Comparison of ENCODE assay signal across 31 mouse cellular contexts in the genomic region with DNA sequence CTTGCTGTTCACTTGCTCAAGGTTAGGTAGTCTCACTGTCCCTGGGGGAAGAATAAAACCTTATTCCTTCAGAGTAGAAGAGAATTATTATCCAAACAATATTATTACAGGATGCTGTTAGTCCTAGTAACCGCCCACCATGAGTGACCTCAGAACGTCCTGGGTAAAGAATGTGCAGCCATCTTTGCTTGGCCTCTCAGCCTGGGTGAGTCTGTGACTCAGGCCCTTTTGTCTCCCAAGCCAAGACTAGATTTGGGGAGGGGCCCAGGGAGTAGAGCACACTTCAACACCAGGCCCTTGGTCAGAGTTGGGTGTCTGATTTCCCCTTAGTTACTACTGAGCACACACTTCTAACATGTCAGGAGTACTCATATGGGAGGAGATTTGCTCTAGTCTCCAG. TPM values are rescaled to one million over a fixed set of nuclear protein-coding genes. Genes with fewer than 3 reads are reported as not detected.
"Had no signal": no experiment of that assay in that cellular context is flagged by ENCODE, and none has a peak within 500 bp of the region (broad histone marks: within the 10 kb centered on the region; RNA-seq: fewer than 3 reads in every experiment).

No protein-coding gene starts in this region.

- DNase-seq: gastrocnemius, postnatal 14 days; gastrocnemius, postnatal 36 days; heart, adult 11 months; heart, adult 2 months; heart, postnatal 14 days; heart, postnatal 36 days; kidney, adult 11 months; kidney, adult 2 months; kidney, adult 9 months; kidney, postnatal 14 days; kidney, postnatal 36 days; layer of hippocampus, adult 9-11 months; layer of hippocampus, postnatal 36 days; left cerebral cortex, postnatal 4 days had no signal

- H3K27me3 ChIP-seq: intestine, embryonic 15.5 days had no signal

- H3K36me3 ChIP-seq: heart, embryonic 13.5 days; heart, embryonic 15.5 days; intestine, embryonic 15.5 days; kidney, embryonic 15.5 days; limb, embryonic 13.5 days; limb, embryonic 15.5 days; liver, embryonic 12.5 days had no signal

- H3K4me3 ChIP-seq: heart, adult 2 months; heart, embryonic 13.5 days; heart, embryonic 15.5 days; intestine, embryonic 15.5 days; kidney, embryonic 15.5 days; limb, embryonic 13.5 days; limb, embryonic 15.5 days; liver, embryonic 12.5 days had no signal

- H3K4me2 ChIP-seq: heart, embryonic 11.5 days; heart, embryonic 13.5 days; heart, embryonic 15.5 days; hindbrain, embryonic 14.5 days; intestine, embryonic 15.5 days; kidney, embryonic 15.5 days; limb, embryonic 13.5 days; limb, embryonic 15.5 days; liver, embryonic 12.5 days had no signal

- H3K27ac ChIP-seq: heart, adult 2 months; heart, embryonic 13.5 days; heart, embryonic 15.5 days; hindbrain, embryonic 14.5 days; intestine, embryonic 15.5 days; kidney, embryonic 15.5 days; kidney, postnatal 0 days; limb, embryonic 13.5 days; limb, embryonic 15.5 days; liver, embryonic 12.5 days; liver, embryonic 14.5 days had no signal

- H3K9ac ChIP-seq: heart, embryonic 13.5 days; heart, embryonic 15.5 days; hindbrain, embryonic 14.5 days; intestine, embryonic 15.5 days; kidney, embryonic 15.5 days; limb, embryonic 13.5 days; limb, embryonic 15.5 days; liver, embryonic 12.5 days; liver, embryonic 14.5 days had no signal

- H3K4me1 ChIP-seq: heart, embryonic 15.5 days; limb, embryonic 13.5 days; limb, embryonic 15.5 days; liver, embryonic 12.5 days had no signal

- H3K9me3 ChIP-seq: heart, embryonic 13.5 days; heart, embryonic 15.5 days; intestine, embryonic 15.5 days; kidney, embryonic 15.5 days; limb, embryonic 13.5 days; limb, embryonic 15.5 days; liver, embryonic 12.5 days had no signal

- ATAC-seq: hindbrain, embryonic 16.5 days; inflammation-experienced regulatory T-cells, adult 6 months; liver, embryonic 12.5 days had no signal

RNA-seq across cellular contexts. Expression of a gene that starts 12.5 kb away (rescaled TPM):
- total RNA-seq: liver, adult 2 months had no signal
- polyA plus RNA-seq: inflammation-experienced regulatory T-cells, adult 6 months; liver, adult 2 months had no signal

RNA-seq across cellular contexts. Expression of a gene that starts 32.8 kb away (rescaled TPM):
- total RNA-seq: hematopoietic stem cell, adult 5-6 weeks; liver, adult 2 months had no signal
- polyA plus RNA-seq: inflammation-experienced regulatory T-cells, adult 6 months; kidney, postnatal 0 days; limb, embryonic 11.5 days; liver, adult 2 months; liver, embryonic 14.5 days; liver, embryonic 16.5 days had no signal
